Mouse (Mus musculus) frontal cortex, postnatal 14 days (tissue): ENCODE measurements around the gene Anapc5.

Experiments used
- DNase-seq, 2 experiments: peaks; one replicate each; pipeline ENCODE4 v3.0.0; 2022; ENCODE audit warnings: low spot score in 2 of 2

Gene Anapc5

GRCm38 (mm10) chr5:122820777-122821523 lies at the start of gene Anapc5:
Anapc5 (minus strand) TSS chr5:122821339.
- peak; percentile 89 to 90 for DNase-seq

GRCm38 (mm10) chr5:122863053-122863452 lies 41.9 kb upstream of the Anapc5 start:
- no peak for DNase-seq

- no peak for DNase-seq
These were observed 34.7 kb upstream of the Anapc5 start for GRCm38 (mm10) chr5:122855858-122856257.

GRCm38 (mm10) chr5:122852611-122853010 lies 31.5 kb upstream of the Anapc5 start:
- DNase-seq, result no peak

- peak in 1 of 2 experiments; percentile 19 for DNase-seq
These were observed 29.3 kb upstream of the Anapc5 start for GRCm38 (mm10) chr5:122850319-122851002.

GRCm38 (mm10) chr5:122849521-122850318 lies 28.6 kb upstream of the Anapc5 start, which contains the start of gene Rnf34:
Rnf34 (plus strand) TSS chr5:122850048.
- peak; percentile 94 to 95 for DNase-seq

- DNase-seq, result no peak
These were observed 22.7 kb upstream of the Anapc5 start for GRCm38 (mm10) chr5:122843799-122844198.

GRCm38 (mm10) chr5:122841126-122841525 lies 20.0 kb upstream of the Anapc5 start:
- DNase-seq, result no peak

- DNase-seq, result no peak
These were observed 11.9 kb upstream of the Anapc5 start for GRCm38 (mm10) chr5:122832996-122833395.

GRCm38 (mm10) chr5:122832536-122832935 lies 11.4 kb upstream of the Anapc5 start:
- DNase-seq, result no peak

GRCm38 (mm10) chr5:122825099-122825498 lies 4.0 kb upstream of the Anapc5 start:
- DNase-seq, result no peak

- DNase-seq, result no peak
These were observed 3.3 kb upstream of the Anapc5 start for GRCm38 (mm10) chr5:122824450-122824849.

- no peak for DNase-seq
These were observed 2.8 kb upstream of the Anapc5 start for GRCm38 (mm10) chr5:122823976-122824375.

GRCm38 (mm10) chr5:122822441-122822840 lies 1.3 kb upstream of the Anapc5 start:
- no peak for DNase-seq

GRCm38 (mm10) chr5:122821524-122821885 lies 366 bp upstream of the Anapc5 start:
- DNase-seq, result no peak

GRCm38 (mm10) chr5:122812699-122813098 lies 8.4 kb downstream of the Anapc5 start:
- no peak for DNase-seq

- DNase-seq, result peak in 1 of 2 experiments; percentile 49
These were observed 9.6 kb downstream of the Anapc5 start for GRCm38 (mm10) chr5:122811364-122812079.

GRCm38 (mm10) chr5:122805503-122805902 lies 15.6 kb downstream of the Anapc5 start:
- no peak for DNase-seq

- DNase-seq, result no peak
These were observed 18.4 kb downstream of the Anapc5 start for GRCm38 (mm10) chr5:122802706-122803105.

GRCm38 (mm10) chr5:122801684-122802083 lies 19.5 kb downstream of the Anapc5 start:
- DNase-seq, result no peak

- DNase-seq, result no peak
These were observed 20.7 kb downstream of the Anapc5 start for GRCm38 (mm10) chr5:122800345-122801010.
